Mouse (Mus musculus): ENCODE data around the gene Serpina11. TPM values are rescaled to one million over a fixed set of nuclear protein-coding genes. Genes with fewer than 3 reads are reported as not detected.

Serpina11 gene
- total and polyA plus RNA-seq, 3 experiments: not detected

DNA sequence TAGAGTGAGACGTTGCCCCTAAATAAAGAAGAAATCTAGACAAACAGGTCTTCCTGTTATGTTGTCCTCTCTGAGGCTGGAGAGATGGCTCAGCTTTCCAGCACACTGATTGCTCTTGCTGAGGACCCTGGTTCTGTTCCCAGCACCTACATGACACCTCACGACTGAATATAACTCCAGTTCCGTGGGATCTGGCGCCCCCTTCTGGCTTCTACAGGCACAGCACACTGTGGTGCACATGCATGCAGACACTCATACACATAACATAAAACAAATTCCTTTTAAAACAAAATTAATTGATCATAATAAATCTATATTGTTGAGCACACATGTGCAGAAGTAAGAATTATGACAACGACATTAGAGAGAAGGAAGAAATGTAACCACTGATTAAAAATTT is 14.9 kb upstream of the Serpina11 start:
- Histone ChIP-seq H3K9me3 (replicated peaks) (peaks cover 70% of the 10 kb centered on the region), H3K36me3 (replicated peaks) (no peaks in the 10 kb centered on the region), H3K27me3 (ENCODE audit: insufficient read depth, low read length) (no peaks in the 10 kb centered on the region), H3K4me3 (ENCODE audit: low read depth, low read length) (no peak overlapping the region), H3K4me1 (ENCODE audit: insufficient read depth, low read depth, low read length) (no peaks in the 10 kb centered on the region)
- TF ChIP-seq POLR2AphosphoS5 (IDR thresholded peaks at IDR 0.05; ENCODE audit: insufficient replicate concordance, low read depth, low read length): no peak
- TF ChIP-seq GATA2 (IDR thresholded peaks at IDR 0.05; ENCODE audit: borderline replicate concordance, low read depth, low read length): no peak
- no peak for TF ChIP-seq TAL1 (conservative IDR thresholded peaks at IDR 0.05; ENCODE audit: low read depth, low read length)
- no peak for TF ChIP-seq GATA1 (IDR thresholded peaks at IDR 0.05; ENCODE audit: borderline replicate concordance, low read length)
- TF ChIP-seq CTCF (IDR thresholded peaks at IDR 0.05; ENCODE audit: low read depth, low read length): no peak
- DNase-seq (ENCODE audit: low spot score) (no peak), ATAC-seq (ENCODE audit: extremely low read depth, insufficient number of reproducible peaks, low FRiP score, poor library complexity, severe bottlenecking) (no peak)

DNA sequence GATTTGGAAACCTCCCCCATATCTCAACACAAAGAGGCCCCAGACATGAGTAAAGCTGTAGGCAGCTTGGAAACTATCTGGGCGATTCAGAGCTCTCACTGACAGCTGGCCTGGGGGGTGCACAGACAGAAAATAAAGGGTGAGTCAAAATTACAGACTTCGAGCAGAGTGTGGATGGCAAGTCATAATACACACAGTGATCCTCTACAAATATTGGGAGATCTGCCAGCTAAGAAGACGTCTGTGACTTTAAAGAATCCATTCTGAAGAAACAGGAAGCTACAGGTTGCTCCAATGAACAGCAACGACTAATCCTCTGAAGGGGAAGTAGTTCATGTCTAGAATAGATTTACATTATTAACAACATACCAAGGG is 13.5 kb upstream of the Serpina11 start:
- H3K27me3 ChIP-seq (ENCODE audit: insufficient read depth, low read length): no peaks in the 10 kb centered on the region
- H3K36me3 ChIP-seq (replicated peaks): no peaks in the 10 kb centered on the region
- no peak overlapping the region for H3K4me3 ChIP-seq (ENCODE audit: low read depth, low read length)
- peaks cover 64% of the 10 kb centered on the region for H3K9me3 ChIP-seq (replicated peaks)
- no peaks in the 10 kb centered on the region for H3K4me1 ChIP-seq (ENCODE audit: insufficient read depth, low read depth, low read length)
- DNase-seq (ENCODE audit: low spot score) (no peak), ATAC-seq (ENCODE audit: extremely low read depth, insufficient number of reproducible peaks, low FRiP score, poor library complexity, severe bottlenecking) (no peak)
- TF ChIP-seq GATA1 (IDR thresholded peaks at IDR 0.05; ENCODE audit: borderline replicate concordance, low read length) (no peak), GATA2 (IDR thresholded peaks at IDR 0.05; ENCODE audit: borderline replicate concordance, low read depth, low read length) (no peak), TAL1 (conservative IDR thresholded peaks at IDR 0.05; ENCODE audit: low read depth, low read length) (no peak)

DNA sequence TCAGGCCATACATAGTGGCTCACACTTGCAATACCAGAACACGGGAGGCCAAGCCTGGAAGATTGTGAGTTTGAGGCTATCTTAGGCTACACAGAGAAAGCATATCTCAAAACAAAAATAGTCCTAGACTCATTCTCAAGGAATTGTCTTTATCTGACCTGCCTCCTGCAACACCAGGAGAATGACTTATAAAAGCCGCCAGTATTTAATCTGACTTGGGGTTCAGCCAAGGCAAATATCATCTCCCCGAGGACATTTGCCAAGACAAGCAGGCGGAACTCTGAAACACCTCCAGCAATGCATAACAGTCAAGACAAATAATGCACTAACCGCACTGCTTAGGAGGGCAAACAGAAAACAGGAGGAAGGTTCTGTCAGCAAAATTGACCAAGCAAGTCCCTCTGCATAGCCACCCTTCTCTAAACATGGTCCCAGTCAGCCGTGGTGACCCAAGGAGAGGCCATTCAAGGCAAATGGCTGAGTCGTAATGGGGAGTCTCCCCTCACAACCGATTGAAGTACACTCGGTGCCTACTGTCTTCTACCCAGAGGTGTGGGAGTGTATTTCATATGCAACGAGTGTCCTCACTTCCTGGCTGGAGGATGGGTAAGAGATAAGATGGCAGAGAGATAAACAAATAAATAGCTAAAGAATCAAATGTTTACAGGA is 12.9 kb upstream of the Serpina11 start:
- no peaks in the 10 kb centered on the region for H3K27me3 ChIP-seq (ENCODE audit: insufficient read depth, low read length)
- no peak for TF ChIP-seq GATA2 (IDR thresholded peaks at IDR 0.05; ENCODE audit: borderline replicate concordance, low read depth, low read length)
- no peak for TF ChIP-seq TAL1 (conservative IDR thresholded peaks at IDR 0.05; ENCODE audit: low read depth, low read length)
- no peak for TF ChIP-seq CTCF (IDR thresholded peaks at IDR 0.05; ENCODE audit: low read depth, low read length)
- TF ChIP-seq GATA1 (IDR thresholded peaks at IDR 0.05; ENCODE audit: borderline replicate concordance, low read length): no peak
- TF ChIP-seq POLR2AphosphoS5 (IDR thresholded peaks at IDR 0.05; ENCODE audit: insufficient replicate concordance, low read depth, low read length): no peak
- no peaks in the 10 kb centered on the region for H3K36me3 ChIP-seq (replicated peaks)
- H3K9me3 ChIP-seq (replicated peaks): peaks cover 63% of the 10 kb centered on the region
- ATAC-seq (ENCODE audit: extremely low read depth, insufficient number of reproducible peaks, low FRiP score, poor library complexity, severe bottlenecking) (no peak), DNase-seq (ENCODE audit: low spot score) (no peak)
- no peak overlapping the region for H3K4me3 ChIP-seq (ENCODE audit: low read depth, low read length)
- no peaks in the 10 kb centered on the region for H3K4me1 ChIP-seq (ENCODE audit: insufficient read depth, low read depth, low read length)

DNA sequence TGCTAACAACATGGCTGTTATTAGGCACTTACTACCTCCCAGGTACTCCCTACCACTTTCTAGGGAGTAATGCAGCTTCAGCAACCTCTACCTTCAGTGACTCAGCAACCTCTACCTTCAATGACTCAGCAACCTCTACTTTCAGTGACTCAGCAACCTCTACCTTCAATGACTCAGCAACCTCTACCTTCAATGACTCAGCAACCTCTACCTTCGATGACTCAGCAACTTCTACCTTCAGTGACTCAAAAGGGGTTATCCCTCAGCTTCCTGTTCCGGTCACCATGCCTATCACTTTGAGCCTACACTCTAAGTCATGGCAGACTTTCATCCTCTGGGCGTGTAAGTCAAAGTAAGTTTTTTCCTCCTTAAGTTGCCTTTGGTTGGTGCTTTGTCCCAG is 10.8 kb upstream of the Serpina11 start:
- TF ChIP-seq TAL1 (conservative IDR thresholded peaks at IDR 0.05; ENCODE audit: low read depth, low read length) (no peak), GATA2 (IDR thresholded peaks at IDR 0.05; ENCODE audit: borderline replicate concordance, low read depth, low read length) (no peak), POLR2AphosphoS5 (IDR thresholded peaks at IDR 0.05; ENCODE audit: insufficient replicate concordance, low read depth, low read length) (no peak), GATA1 (IDR thresholded peaks at IDR 0.05; ENCODE audit: borderline replicate concordance, low read length) (no peak), CTCF (IDR thresholded peaks at IDR 0.05; ENCODE audit: low read depth, low read length) (no peak)
- Histone ChIP-seq H3K4me1 (ENCODE audit: insufficient read depth, low read depth, low read length) (no peaks in the 10 kb centered on the region), H3K4me3 (ENCODE audit: low read depth, low read length) (no peak overlapping the region), H3K36me3 (replicated peaks) (no peaks in the 10 kb centered on the region), H3K27me3 (ENCODE audit: insufficient read depth, low read length) (no peaks in the 10 kb centered on the region), H3K9me3 (replicated peaks) (peaks cover 66% of the 10 kb centered on the region)
- DNase-seq (ENCODE audit: low spot score) (no peak), ATAC-seq (ENCODE audit: extremely low read depth, insufficient number of reproducible peaks, low FRiP score, poor library complexity, severe bottlenecking) (no peak)

DNA sequence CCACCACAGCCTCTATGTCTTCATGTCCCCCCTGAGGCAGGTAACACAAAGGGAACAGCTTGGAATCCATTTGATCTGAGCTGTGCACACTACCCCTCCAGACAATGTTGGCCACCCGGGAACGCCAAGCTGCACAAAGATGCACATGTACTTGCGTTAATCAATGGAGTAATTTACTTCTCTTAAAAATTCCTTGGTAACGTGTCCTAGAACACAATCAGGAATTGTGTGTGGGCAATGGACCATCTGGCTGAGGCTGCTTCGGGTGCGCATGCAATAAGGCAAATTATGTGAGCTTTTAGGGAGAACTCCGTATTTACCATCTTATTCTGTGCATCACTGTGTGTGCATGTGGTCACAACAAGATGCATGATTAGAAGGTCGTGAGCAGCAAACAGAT is 9.9 kb upstream of the Serpina11 start:
- Histone ChIP-seq H3K9me3 (replicated peaks) (peaks cover 67% of the 10 kb centered on the region), H3K36me3 (replicated peaks) (no peaks in the 10 kb centered on the region), H3K4me1 (ENCODE audit: insufficient read depth, low read depth, low read length) (no peaks in the 10 kb centered on the region), H3K27me3 (ENCODE audit: insufficient read depth, low read length) (no peaks in the 10 kb centered on the region), H3K4me3 (ENCODE audit: low read depth, low read length) (no peak overlapping the region)
- DNase-seq (ENCODE audit: low spot score): no peak
- no peak for ATAC-seq (ENCODE audit: extremely low read depth, insufficient number of reproducible peaks, low FRiP score, poor library complexity, severe bottlenecking)
- no peak for TF ChIP-seq POLR2AphosphoS5 (IDR thresholded peaks at IDR 0.05; ENCODE audit: insufficient replicate concordance, low read depth, low read length)
- no peak for TF ChIP-seq GATA2 (IDR thresholded peaks at IDR 0.05; ENCODE audit: borderline replicate concordance, low read depth, low read length)
- no peak for TF ChIP-seq CTCF (IDR thresholded peaks at IDR 0.05; ENCODE audit: low read depth, low read length)
- TF ChIP-seq TAL1 (conservative IDR thresholded peaks at IDR 0.05; ENCODE audit: low read depth, low read length): no peak
- no peak for TF ChIP-seq GATA1 (IDR thresholded peaks at IDR 0.05; ENCODE audit: borderline replicate concordance, low read length)

DNA sequence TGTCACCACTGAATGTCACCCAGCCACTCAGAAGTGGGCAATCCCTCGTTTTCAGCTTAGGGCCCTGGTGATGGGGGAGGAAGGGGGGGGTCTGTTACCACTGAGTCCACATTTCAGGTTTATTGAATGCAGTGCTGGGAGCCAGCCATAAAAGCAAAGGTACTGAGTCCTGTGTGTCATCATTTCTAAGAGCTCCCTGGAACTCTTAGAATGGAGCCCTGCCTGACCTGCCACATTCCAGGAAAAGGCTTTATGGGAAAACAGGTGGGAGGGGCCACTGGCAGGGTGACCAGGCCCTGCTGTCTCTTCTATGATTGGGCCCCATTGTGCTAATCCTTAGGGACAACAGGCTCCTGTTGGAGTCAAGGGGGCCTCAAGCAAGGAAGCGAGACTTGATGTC is 6.8 kb upstream of the Serpina11 start:
- H3K4me1 ChIP-seq (ENCODE audit: insufficient read depth, low read depth, low read length): no peaks in the 10 kb centered on the region
- no peaks in the 10 kb centered on the region for H3K27me3 ChIP-seq (ENCODE audit: insufficient read depth, low read length)
- no peaks in the 10 kb centered on the region for H3K36me3 ChIP-seq (replicated peaks)
- no peak overlapping the region for H3K4me3 ChIP-seq (ENCODE audit: low read depth, low read length)
- peaks cover 83% of the 10 kb centered on the region for H3K9me3 ChIP-seq (replicated peaks)
- no peak for ATAC-seq (ENCODE audit: extremely low read depth, insufficient number of reproducible peaks, low FRiP score, poor library complexity, severe bottlenecking)
- DNase-seq (ENCODE audit: low spot score): no peak
- TF ChIP-seq GATA1 (IDR thresholded peaks at IDR 0.05; ENCODE audit: borderline replicate concordance, low read length): no peak
- no peak for TF ChIP-seq TAL1 (conservative IDR thresholded peaks at IDR 0.05; ENCODE audit: low read depth, low read length)
- no peak for TF ChIP-seq GATA2 (IDR thresholded peaks at IDR 0.05; ENCODE audit: borderline replicate concordance, low read depth, low read length)
- TF ChIP-seq POLR2AphosphoS5 (IDR thresholded peaks at IDR 0.05; ENCODE audit: insufficient replicate concordance, low read depth, low read length): no peak
- TF ChIP-seq CTCF (IDR thresholded peaks at IDR 0.05; ENCODE audit: low read depth, low read length): no peak

Data from G1E (cell line).